Comparison of ENCODE assay signal across 15 mouse cellular contexts in the genomic region with DNA sequence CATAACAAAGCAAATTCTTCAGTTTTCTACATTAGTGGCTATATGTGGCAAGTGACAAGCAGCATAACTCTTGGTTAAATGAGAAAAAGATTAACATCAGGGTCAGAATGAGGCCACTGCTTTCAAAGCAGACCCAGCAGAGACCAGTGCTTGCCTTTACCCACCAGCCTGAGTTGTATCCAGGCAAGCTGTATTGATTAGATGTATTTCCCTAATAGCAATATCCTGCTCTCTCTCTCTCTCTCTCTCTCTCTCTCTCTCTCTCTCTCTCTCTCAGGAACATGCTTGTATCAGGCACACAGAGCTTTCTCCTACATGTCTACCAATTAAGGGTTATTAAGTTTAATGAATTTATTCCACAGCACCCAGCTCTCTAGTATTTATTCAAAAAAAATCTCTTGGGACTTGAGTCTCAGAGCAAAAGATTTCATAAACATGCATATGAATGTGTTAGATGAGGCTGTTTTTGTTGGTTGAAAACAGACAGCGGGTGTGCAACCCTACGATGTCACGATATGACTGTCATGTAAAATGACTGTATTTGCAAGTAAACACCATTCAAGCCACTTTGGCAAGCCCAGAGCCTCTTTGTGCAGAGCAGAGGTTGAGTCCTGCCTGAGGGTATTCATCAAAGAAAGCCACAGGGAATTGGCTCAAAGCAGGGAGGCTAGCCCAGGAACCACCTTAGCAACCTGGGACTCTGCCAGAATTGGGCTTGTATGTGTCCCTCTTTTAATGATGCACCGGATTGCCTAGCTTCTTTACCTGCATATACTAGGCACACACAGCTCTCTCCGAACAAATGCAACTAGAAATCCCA.
A peak's percentile ranks its signal among the peaks of the same experiment; 100 is the strongest.
DNase-seq lines count a peak whose midpoint lies in the region; ATAC-seq and TF ChIP-seq lines count a peak whose summit lies in the region.
"Had no signal": no experiment of that assay in that cellular context is flagged by ENCODE, and none has a peak within 500 bp of the region (broad histone marks: within the 10 kb centered on the region; RNA-seq: fewer than 3 reads in every experiment).

No protein-coding gene starts in this region.

- no peak overlapping the region for H3K4me2 ChIP-seq in forebrain, postnatal 0 days (ENCODE audit: low read depth)
- no peak overlapping the region for H3K4me2 ChIP-seq in midbrain, embryonic 15.5 days

- in situ Hi-C loops in ES-E14 (cut with MboI; ENCODE audit: low sequenced_read_pairs in 2 of 2, unreplicated experiment in 2 of 2) = no loop called here

- H3K4me3 ChIP-seq in ES-E14 (ENCODE audit: insufficient read depth in 1 of 2, low read depth in 1 of 2, low read length in 2 of 2, poor library complexity in 1 of 2, severe bottlenecking in 1 of 2) = no peak overlapping the region
- H3K4me3 ChIP-seq in forebrain, postnatal 0 days (ENCODE audit: low read depth, low read length) = no peak overlapping the region
- H3K4me3 ChIP-seq in midbrain, embryonic 15.5 days = no peak overlapping the region
- H3K4me3 ChIP-seq: limb, embryonic 10.5 days had no signal

- TF ChIP-seq CTCF in forebrain, postnatal 0 days (IDR thresholded peaks at IDR 0.05; ENCODE audit: low read depth) = no peak

- no peaks in the 10 kb centered on the region for H3K9me3 ChIP-seq in ES-E14 (ENCODE audit: control insufficient read depth, insufficient read depth, low read depth, low read length)
- H3K9me3 ChIP-seq in forebrain, postnatal 0 days (ENCODE audit: low read length) = no peaks in the 10 kb centered on the region
- no peaks in the 10 kb centered on the region for H3K9me3 ChIP-seq in midbrain, embryonic 15.5 days
- H3K9me3 ChIP-seq: limb, embryonic 10.5 days had no signal

- DNase-seq in left cerebral cortex, postnatal 10 days (ENCODE audit: extremely low spot score in 1 of 2, low spot score in 2 of 2) = peak; percentile 19 to 21
- DNase-seq in left cerebral cortex, adult 8-10 months (ENCODE audit: low spot score in 2 of 2) = no peak
- DNase-seq in ES-E14 (ENCODE audit: low read depth, low spot score) = peak; percentile 61
- peak; percentile 23 for DNase-seq in forebrain, postnatal 0 days
- DNase-seq in gastrocnemius, postnatal 4 days (ENCODE audit: low spot score in 2 of 2) = no peak
- DNase-seq: adrenal gland, postnatal 14 days; lung, postnatal 10 days; thymus, adult 18-20 months had no signal

- H3K36me3 ChIP-seq in ES-E14 (ENCODE audit: control insufficient read depth, insufficient read depth, low read length, poor library complexity, severe bottlenecking) = no peaks in the 10 kb centered on the region
- H3K36me3 ChIP-seq in forebrain, postnatal 0 days (ENCODE audit: insufficient read depth) = no peaks in the 10 kb centered on the region
- H3K36me3 ChIP-seq in midbrain, embryonic 15.5 days (replicated peaks) = no peaks in the 10 kb centered on the region
- H3K36me3 ChIP-seq: limb, embryonic 10.5 days had no signal

- peak; percentile 30 for ATAC-seq in forebrain, postnatal 0 days
- ATAC-seq in midbrain, embryonic 15.5 days (replicated peaks) = peak; percentile 49; the same call in 1 of the 2 replicates
- no peak for ATAC-seq in megakaryocyte, adult 5-6 weeks (ENCODE audit: poor library complexity, severe bottlenecking)
- ATAC-seq: inflammation-experienced regulatory T-cells, adult 6 months had no signal

- H3K27me3 ChIP-seq in forebrain, postnatal 0 days (ENCODE audit: insufficient read depth, low read length) = no peaks in the 10 kb centered on the region
- no peaks in the 10 kb centered on the region for H3K27me3 ChIP-seq in midbrain, embryonic 15.5 days (replicated peaks)
- H3K27me3 ChIP-seq: CH12.LX had no signal

- H3K4me1 ChIP-seq in ES-E14 (ENCODE audit: control insufficient read depth in 2 of 2, insufficient read depth in 2 of 2, low read length in 2 of 2, poor library complexity in 1 of 2) = peaks cover 6 to 10% of the 10 kb centered on the region in 2 experiments; a peak in 3 of 4 replicates
- H3K4me1 ChIP-seq in forebrain, postnatal 0 days (ENCODE audit: insufficient read depth) = no peaks in the 10 kb centered on the region
- peaks cover 22% of the 10 kb centered on the region for H3K4me1 ChIP-seq in midbrain, embryonic 15.5 days
- H3K4me1 ChIP-seq: limb, embryonic 10.5 days had no signal

- H3K27ac ChIP-seq in ES-E14 (ENCODE audit: insufficient read depth, low read depth, low read length, poor library complexity, severe bottlenecking) = peak overlapping the region; percentile 72; the same call in 1 of the 2 replicates
- H3K27ac ChIP-seq in forebrain, postnatal 0 days (ENCODE audit: low read depth, low read length) = no peak overlapping the region
- H3K27ac ChIP-seq in midbrain, embryonic 15.5 days = peak overlapping the region; percentile 62
- H3K27ac ChIP-seq: kidney, postnatal 0 days; limb, embryonic 10.5 days; liver, embryonic 14.5 days had no signal

- H3K9ac ChIP-seq in ES-E14 (ENCODE audit: insufficient read depth, low read depth, low read length, poor library complexity, severe bottlenecking) = no peak overlapping the region
- H3K9ac ChIP-seq in forebrain, postnatal 0 days = no peak overlapping the region
- H3K9ac ChIP-seq in midbrain, embryonic 15.5 days = no peak overlapping the region
- H3K9ac ChIP-seq: liver, embryonic 14.5 days had no signal

- WGBS in forebrain, postnatal 0 days = 38% methylated on average over 5 of the region's 5 CpGs
- 46% methylated on average over 5 of the region's 5 CpGs for WGBS in midbrain, embryonic 15.5 days

- intact Hi-C loops in left cerebral cortex, postnatal 10 days (cut with DNase I) = no loop called here

TF ChIP-seq in ES-E14, 5 proteins besides CTCF, POLR2A, EP300 and RAD21:
- TF ChIP-seq MAFK (IDR thresholded peaks at IDR 0.05; ENCODE audit: insufficient read depth, low read depth, low read length) (no peak), ZC3H11A (IDR thresholded peaks at IDR 0.05; ENCODE audit: borderline replicate concordance, low read depth, low read length) (no peak), CHD2 (IDR thresholded peaks at IDR 0.05; ENCODE audit: low read depth, low read length) (no peak), HCFC1 (IDR thresholded peaks at IDR 0.05; ENCODE audit: borderline replicate concordance, insufficient read depth, low read length) (no peak), ZNF384 (IDR thresholded peaks at IDR 0.05; ENCODE audit: low read depth, low read length) (no peak)

Comparison
In these comparisons a context has a peak if more than half of its experiments do, and no peak if none do; other contexts are left out.
1. DNase-seq: peak in left cerebral cortex, postnatal 10 days (2 of 2), ES-E14 (single experiment) and forebrain, postnatal 0 days (single experiment); none in left cerebral cortex, adult 8-10 months (0 of 2) and gastrocnemius, postnatal 4 days (0 of 2).